Mouse (Mus musculus) adrenal gland, adult 2 months (tissue): Measurements from ENCODE around the gene Phlpp1. TPM values are rescaled to one million over a fixed set of nuclear protein-coding genes. Genes with fewer than 3 reads are reported as not detected.

Experiments
- DNase-seq: peaks from one replicate; pipeline ENCODE4 v3.0.0; 2021
- polyA plus RNA-seq: library from polyadenylated mRNA; depleted of rRNA; stranded (reverse); fragments of >200 nt; gene quantifications from 2 replicates; pipeline ENCODE4 v1.2.3, GENCODE M21; 2012
- total RNA-seq, 2 experiments: library from RNA; stranded (reverse); gene quantifications; 2 replicates each; pipeline ENCODE4 v1.2.3; 2021

The Phlpp1 gene
- total and polyA plus RNA-seq, 3 experiments = 13.3 to 18.0 (median 14.1) TPM

- DNase-seq = peak; percentile 25
Measured at GRCm38 (mm10) chr1:106314476-106314875, 142.9 kb downstream of the Phlpp1 start.

DNA sequence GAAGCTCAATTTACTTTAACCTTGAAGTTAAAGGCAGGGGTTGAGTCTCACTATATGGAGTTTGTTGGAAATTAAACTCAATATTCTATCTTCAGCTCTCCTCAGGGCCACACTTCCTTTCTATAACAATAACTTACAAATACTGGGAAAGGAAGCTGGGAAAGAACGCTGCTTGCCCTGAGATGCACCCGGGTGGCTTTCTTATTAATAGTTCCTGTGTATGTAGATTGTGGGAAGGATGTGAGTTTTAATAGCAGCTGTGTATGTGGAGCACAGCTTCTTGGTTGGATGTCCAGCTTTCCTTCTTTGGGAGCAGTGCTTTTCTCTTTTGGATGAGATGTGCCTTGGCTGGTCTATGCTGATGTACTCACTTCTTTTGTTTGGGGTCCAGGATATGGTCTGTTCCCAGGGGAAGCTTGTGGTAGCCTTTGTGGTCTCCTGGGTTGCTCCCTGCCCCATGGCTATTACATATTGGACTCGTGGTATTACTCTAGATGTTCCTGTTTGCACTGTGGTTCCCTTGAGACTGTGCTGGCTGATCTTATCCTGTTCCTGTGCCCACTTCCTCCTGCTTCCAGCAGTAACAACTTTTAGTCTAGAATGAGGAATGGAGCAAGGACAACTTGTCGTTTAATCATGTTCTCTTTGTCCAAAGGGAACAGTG lies 145.2 kb downstream of the Phlpp1 start:
- DNase-seq = peak; percentile 34

DNA sequence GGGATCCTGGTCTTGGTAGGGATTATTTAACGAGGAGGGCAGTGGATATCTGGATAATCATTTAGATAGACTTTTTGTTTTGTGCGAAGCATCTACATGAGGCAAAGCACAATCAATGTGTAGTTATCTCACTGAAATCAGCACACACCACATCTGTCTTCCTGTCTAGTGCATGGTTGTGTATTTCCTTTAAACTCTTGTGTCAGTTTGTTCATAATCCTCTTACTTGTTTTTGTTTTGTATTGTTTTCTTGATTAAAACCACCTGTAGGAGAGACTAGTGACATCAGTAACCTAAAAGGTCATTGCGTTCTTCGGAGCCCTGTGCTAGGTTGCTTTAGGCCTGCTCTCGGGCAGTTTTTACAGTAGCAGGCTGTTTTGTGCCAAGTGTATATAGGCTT lies 146.8 kb downstream of the Phlpp1 start:
- no peak for DNase-seq

- DNase-seq = no peak
Measured at GRCm38 (mm10) chr1:106320583-106320982, 149.0 kb downstream of the Phlpp1 start.

GRCm38 (mm10) chr1:106321432-106322126 lies 150.0 kb downstream of the Phlpp1 start:
- no peak for DNase-seq

DNA sequence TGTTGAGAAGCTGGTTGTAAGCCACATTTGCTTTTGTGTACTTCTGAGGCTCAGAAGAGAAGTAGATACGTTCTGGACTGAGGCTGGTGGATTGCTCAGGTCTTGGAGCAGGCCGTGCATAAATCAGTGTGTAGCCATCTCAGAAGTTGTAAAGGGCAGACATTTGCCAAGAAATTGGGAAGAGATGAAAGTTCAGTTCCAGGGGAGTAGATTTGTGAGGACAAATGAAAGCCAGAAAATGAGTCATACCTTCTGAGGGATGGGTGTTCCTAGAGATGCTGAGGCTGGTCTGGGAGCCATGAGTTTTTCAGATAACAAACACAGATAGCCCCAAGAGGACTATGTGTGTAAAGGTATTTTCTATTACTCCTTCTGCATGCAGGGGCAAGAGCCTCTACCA lies 155.1 kb downstream of the Phlpp1 start:
- DNase-seq = peak; percentile 27

GRCm38 (mm10) chr1:106342100-106342499 lies 170.5 kb downstream of the Phlpp1 start:
- DNase-seq = no peak

- no peak for DNase-seq
Measured at GRCm38 (mm10) chr1:106345265-106345664, 173.7 kb downstream of the Phlpp1 start.

GRCm38 (mm10) chr1:106346776-106347175 lies 175.2 kb downstream of the Phlpp1 start:
- no peak for DNase-seq

- no peak for DNase-seq
Measured at GRCm38 (mm10) chr1:106349116-106349515, 177.6 kb downstream of the Phlpp1 start.

- no peak for DNase-seq
Measured at GRCm38 (mm10) chr1:106351512-106351911, 180.0 kb downstream of the Phlpp1 start.

DNA sequence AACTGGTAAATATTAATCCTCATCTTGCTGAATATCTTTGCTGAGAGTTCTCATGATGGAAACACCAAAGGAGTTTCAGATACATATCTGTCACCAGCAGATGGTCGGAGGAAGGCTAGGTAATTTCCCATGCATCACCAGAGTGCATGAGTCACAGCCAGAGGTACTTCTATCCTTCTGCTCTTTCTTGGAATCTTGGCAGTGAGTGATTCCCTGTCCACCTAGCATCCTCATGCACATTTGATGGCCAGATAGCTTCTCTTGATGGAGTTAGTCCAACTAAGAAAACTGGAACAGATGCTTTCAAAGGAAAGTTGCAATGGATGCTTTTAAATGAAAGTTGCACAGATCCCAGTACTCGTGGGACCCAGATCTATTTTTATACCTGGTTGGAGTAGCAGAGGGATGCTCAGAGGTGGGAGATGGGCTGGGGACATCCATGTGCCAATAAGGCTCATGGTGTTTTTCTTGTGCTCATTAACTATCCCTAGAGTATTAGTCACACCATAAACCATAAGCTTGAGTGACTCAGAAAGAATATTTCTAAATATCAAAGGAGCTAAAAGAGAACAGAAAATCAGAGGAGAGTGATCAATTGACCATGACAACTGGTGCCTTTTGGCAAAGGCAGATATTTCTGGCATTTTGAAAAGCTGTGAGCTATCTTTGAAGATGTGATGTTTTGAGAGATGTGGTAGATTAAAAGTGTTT lies 181.4 kb downstream of the Phlpp1 start:
- DNase-seq = no peak

DNA sequence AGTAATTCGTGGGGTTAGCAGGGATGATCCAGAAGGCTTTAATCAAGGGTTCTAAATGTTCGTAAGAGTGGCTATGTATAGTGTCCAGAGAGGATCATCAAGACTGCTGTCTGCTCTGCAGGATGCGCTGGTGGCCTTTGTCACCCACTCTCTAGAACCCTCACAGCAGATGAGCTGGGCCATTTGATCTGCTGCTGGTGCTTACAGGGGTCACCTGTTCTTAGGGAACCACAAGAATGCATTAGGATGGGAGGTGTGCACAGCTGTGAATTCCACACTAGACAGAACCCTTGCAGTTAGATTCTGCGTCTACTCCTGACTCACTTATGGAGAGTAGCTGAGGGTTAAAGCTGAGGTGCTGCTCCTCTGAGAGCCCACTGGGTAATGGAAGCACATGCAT lies 182.4 kb downstream of the Phlpp1 start:
- no peak for DNase-seq

DNA sequence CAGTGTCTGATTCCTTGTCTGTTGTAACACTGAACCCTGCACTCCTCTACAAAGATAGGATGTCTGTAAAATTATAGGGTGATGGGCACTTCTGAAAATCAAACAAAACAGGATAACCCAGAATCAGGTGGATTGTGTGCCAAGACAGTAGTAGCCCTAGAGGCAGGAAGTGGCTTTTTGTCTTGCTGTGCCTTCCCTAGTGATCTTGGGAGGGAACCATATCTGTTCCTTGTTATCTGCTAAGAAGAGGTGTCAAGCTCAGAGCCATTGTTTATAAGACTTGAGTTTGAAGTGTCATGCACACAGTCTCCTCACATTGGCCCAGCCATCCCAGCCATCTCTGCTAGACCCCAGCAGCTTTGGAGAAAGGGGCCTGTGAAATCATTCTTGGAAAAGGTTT lies 187.9 kb downstream of the Phlpp1 start:
- DNase-seq = no peak

DNA sequence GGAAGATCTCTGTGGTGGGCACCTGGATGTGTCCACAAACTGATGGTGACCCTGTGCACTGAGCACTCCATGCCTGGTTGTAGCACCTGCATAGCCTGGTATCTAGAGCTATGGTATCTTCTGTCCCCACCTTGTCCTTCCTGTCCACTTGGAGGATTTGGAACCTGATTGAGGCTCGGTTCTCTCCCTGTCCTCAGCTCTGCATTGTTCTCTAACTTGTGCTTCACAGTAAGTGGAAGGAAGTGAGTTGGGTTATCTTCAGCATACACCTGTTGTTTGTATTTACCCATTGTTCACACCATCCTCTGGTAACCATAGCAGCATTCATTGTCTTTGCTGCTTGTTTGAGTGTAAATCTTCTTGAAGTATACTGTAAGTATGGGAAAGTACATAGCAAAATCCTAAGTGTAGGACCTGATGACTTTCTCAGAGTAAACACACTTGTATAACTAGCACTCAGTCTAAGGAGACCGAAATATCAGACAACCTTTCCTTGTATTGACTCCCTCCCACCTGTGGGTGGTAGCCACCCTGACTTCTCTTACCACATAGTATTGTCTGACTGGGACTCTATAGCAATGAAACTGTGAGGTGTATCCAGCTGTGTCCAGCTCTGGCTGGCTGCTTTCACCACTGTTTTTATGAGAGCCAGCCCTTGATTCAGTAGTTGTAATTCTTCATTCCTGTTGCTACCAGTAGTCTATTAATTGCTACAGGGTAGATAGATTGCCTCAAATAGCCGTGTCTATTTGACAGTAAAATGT lies 191.5 kb downstream of the Phlpp1 start:
- no peak for DNase-seq

DNA sequence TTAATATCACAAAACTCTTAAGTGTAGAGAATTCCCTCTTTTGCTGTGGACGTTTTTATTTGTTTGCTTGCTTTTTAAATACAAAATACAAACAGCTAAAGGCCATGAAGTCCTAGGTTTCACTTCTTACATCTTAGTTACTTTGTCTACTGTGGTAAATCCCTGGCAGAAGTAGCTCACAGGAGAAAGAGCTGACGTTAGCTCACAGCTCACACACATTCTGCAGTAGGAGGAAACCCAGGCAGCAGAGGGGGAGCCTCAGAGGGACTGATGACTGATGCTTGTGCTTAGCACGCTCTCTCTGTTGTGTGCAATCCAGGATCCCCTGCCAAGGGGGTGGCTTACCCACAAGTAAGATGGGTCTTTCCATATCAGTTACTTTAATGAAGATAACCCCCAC lies 197.8 kb downstream of the Phlpp1 start:
- DNase-seq = no peak

DNA sequence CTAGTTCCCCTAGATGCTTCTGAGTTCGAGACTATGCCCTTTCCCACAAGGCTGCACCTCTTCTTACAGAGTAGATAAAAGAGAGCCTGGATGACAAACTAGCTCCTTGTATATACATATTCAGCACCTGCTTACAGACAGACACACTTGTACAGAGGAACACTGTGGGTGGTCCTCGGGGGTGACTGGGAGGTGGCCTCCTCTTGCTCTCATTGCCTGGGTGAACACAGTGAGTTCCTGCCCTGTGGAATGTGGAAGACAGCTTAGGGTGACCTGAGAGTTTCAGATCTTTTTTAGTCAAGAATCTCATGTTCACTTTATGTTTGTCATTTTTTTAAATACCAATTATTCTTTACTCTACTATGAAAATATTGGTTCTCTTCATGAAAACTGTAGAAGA lies 200.9 kb downstream of the Phlpp1 start:
- DNase-seq = no peak

GRCm38 (mm10) chr1:106373656-106374055 lies 202.1 kb downstream of the Phlpp1 start:
- DNase-seq = no peak

DNA sequence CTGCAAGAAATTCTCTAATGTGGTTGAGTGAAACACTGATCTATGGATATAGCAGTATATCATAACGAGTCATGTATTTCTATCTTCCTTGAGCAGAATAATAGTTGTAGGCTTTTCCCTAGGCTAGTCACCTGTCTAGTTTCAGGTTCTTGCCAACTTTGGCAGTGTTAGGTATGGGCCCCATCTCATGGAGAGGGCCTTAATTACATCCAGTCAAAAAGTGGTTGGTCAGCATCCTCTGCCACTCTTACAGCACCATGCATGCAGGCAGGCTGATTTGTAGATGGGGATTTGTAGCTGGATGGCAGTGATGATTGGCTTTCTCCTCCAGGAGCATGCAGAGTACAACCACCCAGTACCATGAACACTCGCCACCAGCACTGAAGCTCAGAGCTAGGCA lies 202.7 kb downstream of the Phlpp1 start:
- DNase-seq = no peak

DNA sequence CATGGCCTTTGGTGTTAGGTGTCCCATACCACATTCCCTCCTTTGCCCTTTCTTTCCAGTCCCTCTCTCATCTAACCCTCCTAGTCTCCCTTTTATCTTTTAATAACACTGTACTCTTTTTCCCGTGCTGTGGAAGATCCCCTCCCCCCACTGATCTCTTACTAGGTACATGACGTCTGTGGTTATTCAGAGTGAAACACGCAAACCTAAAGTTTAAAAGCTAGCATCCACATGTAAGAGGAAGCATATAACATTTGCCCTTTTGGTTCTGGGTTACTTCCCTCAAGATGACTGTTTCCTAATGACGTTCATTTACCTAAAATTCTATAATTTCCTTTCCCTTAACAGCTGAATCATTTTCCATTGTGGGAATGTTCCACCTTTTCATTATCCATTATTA lies 203.4 kb downstream of the Phlpp1 start:
- DNase-seq = no peak

DNA sequence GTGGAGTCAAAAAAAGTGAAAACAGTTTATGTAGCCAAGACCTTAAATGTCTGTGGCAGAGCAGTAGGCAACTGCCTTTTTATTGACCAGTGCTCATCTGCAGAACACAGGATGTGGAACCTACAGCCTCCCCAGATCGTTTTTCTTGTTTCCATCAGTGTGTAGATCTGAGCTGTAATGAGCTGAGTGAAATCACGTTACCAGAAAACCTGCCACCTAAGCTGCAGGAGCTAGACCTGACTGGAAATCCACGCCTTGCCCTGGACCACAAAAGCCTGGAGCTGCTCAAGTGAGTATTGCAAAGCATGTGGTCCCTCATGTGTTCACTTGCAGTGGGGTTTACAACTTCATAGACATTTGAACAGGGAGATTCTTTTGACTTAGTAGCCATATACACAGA lies 204.5 kb downstream of the Phlpp1 start:
- DNase-seq = no peak

GRCm38 (mm10) chr1:106380465-106380864 lies 208.9 kb downstream of the Phlpp1 start:
- DNase-seq = no peak

DNA sequence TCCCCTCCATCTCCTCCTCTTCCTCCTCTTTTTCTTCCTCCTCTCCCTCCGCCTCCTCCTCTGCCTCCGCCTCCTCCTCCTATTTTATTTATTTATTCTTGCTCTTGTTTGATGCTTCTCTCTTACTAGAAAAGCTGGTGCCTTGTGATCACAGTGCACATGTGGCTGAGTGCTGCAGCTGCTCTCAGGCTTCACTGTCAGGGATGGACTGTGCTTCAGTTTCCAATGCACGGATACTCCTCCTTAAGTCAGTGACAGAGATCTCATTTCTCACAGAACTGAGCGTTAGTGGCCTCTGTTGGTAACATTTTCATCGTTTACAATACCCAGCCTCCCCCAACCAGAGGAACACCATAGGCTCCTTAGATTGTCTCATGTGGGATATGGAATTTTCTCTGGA lies 215.0 kb downstream of the Phlpp1 start:
- no peak for DNase-seq
